Mouse (Mus musculus): Measurements from ENCODE around the gene Itgb1bp1. TPM values are rescaled to one million over a fixed set of nuclear protein-coding genes. Genes with fewer than 3 reads are reported as not detected.

Gene Itgb1bp1
- polyA plus RNA-seq, 1 experiment from 2014 or later = 45.7 TPM

- no peak for DNase-seq (ENCODE audit: low spot score)
- Histone ChIP-seq H3K27me3 (ENCODE audit: insufficient read depth, poor library complexity, severe bottlenecking) (no peaks in the 10 kb centered on the region), H3K4me3 (no peak overlapping the region), H3K36me3 (peaks cover 69% of the 10 kb centered on the region), H3K4me1 (replicated peaks) (peaks cover 13% of the 10 kb centered on the region), H3K27ac (no peak overlapping the region), H3K9me3 (no peaks in the 10 kb centered on the region)
- 94% methylated on average over 4 of the region's 4 CpGs for WGBS
These were observed 34.2 kb upstream of the Itgb1bp1 start for GRCm38 (mm10) chr12:21320317-21320716.

DNA sequence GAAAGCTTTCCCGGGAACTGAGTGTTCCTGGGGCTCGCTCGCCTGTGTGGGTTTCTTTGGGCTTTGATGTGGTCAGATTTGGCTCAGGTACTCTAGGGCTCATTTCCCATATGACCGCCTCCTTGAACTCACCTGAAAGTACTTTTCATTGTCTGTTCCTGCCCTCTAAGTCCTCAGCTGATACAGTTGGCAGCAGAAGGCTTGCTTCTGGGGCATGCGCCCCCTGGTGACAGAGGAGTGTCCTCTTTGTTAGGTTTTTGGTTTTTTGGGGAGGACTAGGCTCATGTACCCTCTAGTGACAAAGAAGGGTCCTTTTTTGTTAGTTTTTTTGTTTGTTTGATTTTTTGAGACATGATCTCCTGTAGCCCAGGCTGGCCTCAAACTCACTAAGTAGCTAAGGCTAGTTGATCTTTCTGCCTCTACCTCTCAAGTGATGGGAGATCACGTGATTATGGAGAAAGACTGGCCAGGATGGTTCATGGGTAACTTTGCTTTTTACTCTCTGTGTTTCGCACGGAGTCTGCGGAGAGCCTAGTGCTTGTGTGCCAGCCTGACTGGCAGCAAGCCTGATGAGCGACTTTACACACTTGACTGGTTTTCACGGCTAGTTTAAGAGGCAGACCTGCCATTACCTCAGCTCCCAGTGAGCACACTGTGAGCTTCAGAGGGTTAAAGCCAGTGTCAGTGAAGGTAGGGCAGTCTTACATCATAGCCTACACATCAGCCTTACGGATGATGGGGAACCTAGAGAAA is 32.2 kb upstream of the Itgb1bp1 start:
- Histone ChIP-seq H3K36me3 (peaks cover 71% of the 10 kb centered on the region), H3K9me3 (no peaks in the 10 kb centered on the region), H3K4me3 (no peak overlapping the region), H3K4me1 (replicated peaks) (peaks cover 13% of the 10 kb centered on the region), H3K27ac (no peak overlapping the region), H3K27me3 (ENCODE audit: insufficient read depth, poor library complexity, severe bottlenecking) (no peaks in the 10 kb centered on the region)
- 74% methylated on average over 12 of the region's 12 CpGs for WGBS
- DNase-seq (ENCODE audit: low spot score) = peak; percentile 66

- no peaks in the 10 kb centered on the region for H3K9me3 ChIP-seq
- WGBS = 48% methylated on average over 7 of the region's 7 CpGs
- DNase-seq (ENCODE audit: low spot score) = no peak
- peak overlapping the region; percentile 82 for H3K4me3 ChIP-seq
- H3K4me1 ChIP-seq (replicated peaks) = peaks cover 13% of the 10 kb centered on the region
- H3K27me3 ChIP-seq (ENCODE audit: insufficient read depth, poor library complexity, severe bottlenecking) = no peaks in the 10 kb centered on the region
- H3K36me3 ChIP-seq = peaks cover 71% of the 10 kb centered on the region
- H3K27ac ChIP-seq = peak overlapping the region; percentile 90
These were observed 30.8 kb upstream of the Itgb1bp1 start for GRCm38 (mm10) chr12:21316869-21317265.

DNA sequence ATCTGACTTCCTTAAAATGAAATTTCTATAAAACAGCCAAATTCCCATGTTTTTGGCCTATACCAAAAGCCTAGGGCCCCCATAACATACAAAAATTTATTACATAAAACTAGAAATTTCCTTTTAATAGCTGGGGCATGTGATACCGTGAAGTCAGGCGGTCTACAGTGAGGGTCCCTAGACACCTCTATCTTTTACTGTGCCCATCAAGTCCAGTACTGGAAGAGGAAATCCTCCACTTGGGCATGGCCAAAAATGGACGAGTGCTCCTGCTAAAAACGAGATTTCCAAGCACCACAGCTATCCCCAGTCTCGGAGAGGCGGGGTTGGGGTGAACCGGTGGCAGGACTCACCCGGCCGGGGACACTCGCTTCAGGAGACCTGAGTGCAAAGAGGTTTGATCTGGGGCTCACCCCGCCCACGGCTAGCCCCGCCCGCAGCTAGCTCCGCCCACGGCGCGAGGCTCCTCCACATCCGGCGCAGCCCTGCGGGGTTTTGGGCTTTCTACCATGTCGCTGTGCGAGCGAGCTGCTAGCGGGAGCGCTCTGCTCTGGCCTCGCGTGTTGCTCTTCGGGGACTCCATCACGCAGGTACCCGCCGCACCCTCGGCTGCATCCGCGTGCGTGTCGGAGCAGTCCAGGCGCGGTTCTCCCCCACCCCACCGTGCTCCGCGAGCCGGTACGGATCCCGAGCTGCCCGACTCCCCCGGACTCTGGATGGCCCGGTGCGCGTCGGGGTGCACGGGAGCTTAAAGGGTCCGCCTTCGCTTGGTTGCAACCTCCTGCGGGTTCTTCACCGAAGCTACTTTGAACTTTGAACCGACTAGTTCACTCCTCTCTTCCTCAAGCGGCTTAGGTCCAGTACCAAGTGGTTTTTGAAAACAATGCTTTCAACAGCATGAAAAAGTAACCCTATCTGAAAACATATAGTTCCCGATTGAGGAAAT is 30.1 kb upstream of the Itgb1bp1 start, which contains the start of gene Iah1:
Iah1 (plus strand) TSS at position 467 of the 946 bp plus-strand sequence.
- peaks cover 13% of the 10 kb centered on the region for H3K4me1 ChIP-seq (replicated peaks)
- H3K4me3 ChIP-seq = peak within 1 kb of the TSS; percentile 82
- H3K9me3 ChIP-seq = no peaks in the 10 kb centered on the region
- H3K36me3 ChIP-seq = peaks cover 71% of the 10 kb centered on the region
- WGBS = 3% methylated on average over 59 of the region's 59 CpGs
- DNase-seq (ENCODE audit: low spot score) = peak; percentile 86
- H3K27ac ChIP-seq = peak within 1 kb of the TSS; percentile 90
- H3K27me3 ChIP-seq (ENCODE audit: insufficient read depth, poor library complexity, severe bottlenecking) = no peaks in the 10 kb centered on the region

DNA sequence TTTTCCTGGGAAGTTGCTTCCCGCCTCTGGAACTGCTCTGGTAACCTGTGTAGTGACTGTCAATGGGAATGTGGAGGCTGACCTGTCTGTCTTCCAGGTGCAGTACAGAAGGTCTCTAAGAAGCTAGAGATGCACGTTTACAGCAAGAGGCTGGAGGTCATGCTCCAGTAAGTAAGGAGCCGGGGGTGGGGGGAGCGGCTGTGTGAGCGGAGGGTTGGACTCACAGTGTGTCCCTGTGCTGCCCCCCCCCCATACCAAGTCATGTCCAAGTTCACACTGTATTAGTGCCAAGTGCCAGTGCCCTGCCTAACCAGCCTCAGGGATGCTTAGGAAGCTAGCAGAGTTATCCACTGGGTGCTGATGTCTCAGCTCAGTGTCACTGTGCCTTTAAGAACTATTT is 26.1 kb upstream of the Itgb1bp1 start:
- no peaks in the 10 kb centered on the region for H3K27me3 ChIP-seq (ENCODE audit: insufficient read depth, poor library complexity, severe bottlenecking)
- no peak overlapping the region for H3K27ac ChIP-seq
- whole genome bisulfite sequencing = 88% methylated on average over 5 of the region's 5 CpGs
- H3K4me3 ChIP-seq = no peak overlapping the region
- H3K9me3 ChIP-seq = no peaks in the 10 kb centered on the region
- no peak for DNase-seq (ENCODE audit: low spot score)
- H3K36me3 ChIP-seq = peaks cover 84% of the 10 kb centered on the region
- peaks cover 11% of the 10 kb centered on the region for H3K4me1 ChIP-seq (replicated peaks)

DNA sequence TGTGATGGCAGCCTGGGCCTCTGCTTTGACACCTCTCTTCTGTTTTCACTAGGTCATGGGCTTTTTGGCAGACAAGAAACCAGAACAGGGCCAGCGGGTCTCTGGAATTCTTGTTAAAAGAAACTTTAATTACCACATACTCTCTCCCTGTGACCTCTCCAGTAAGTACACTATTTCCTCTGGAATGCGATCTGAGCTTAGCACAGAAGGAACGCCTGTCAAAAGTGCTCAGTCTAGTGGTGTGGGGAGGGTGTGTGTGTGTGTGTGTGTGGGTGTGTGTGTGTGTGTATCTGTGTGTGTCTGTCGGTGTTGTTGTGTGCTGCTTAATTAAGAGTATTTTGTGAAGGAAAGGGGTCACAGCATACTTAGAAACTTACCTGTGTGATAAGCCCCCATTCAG is 20.6 kb upstream of the Itgb1bp1 start:
- peaks cover 99% of the 10 kb centered on the region for H3K36me3 ChIP-seq
- H3K27me3 ChIP-seq (ENCODE audit: insufficient read depth, poor library complexity, severe bottlenecking) = no peaks in the 10 kb centered on the region
- no peaks in the 10 kb centered on the region for H3K4me1 ChIP-seq (replicated peaks)
- 92% methylated on average over 4 of the region's 4 CpGs for WGBS
- no peaks in the 10 kb centered on the region for H3K9me3 ChIP-seq
- no peak overlapping the region for H3K4me3 ChIP-seq
- no peak overlapping the region for H3K27ac ChIP-seq
- no peak for DNase-seq (ENCODE audit: low spot score)

DNA sequence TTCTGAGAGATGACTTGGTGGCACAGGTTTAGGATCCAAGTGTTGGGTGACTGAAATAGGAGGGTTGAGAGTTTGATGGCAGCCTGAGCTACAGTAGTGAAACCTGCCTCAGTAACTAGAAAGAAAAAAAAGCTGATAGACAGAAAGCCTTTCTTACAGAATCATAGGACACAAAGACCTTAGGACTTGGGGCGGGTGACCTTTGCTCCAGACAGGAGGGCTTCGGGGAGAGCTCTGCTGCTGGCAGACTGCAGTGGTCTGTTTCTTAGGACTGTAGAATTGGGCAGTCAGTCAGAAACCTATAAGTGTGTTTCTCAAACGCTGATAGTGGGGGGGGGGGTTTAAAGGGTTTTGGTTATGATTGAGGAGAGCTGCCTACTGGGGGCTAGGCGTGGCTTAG is 19.7 kb upstream of the Itgb1bp1 start:
- no peak for DNase-seq (ENCODE audit: low spot score)
- Histone ChIP-seq H3K4me3 (no peak overlapping the region), H3K4me1 (replicated peaks) (no peaks in the 10 kb centered on the region), H3K27me3 (ENCODE audit: insufficient read depth, poor library complexity, severe bottlenecking) (no peaks in the 10 kb centered on the region), H3K36me3 (peaks cover 99% of the 10 kb centered on the region), H3K27ac (no peak overlapping the region), H3K9me3 (no peaks in the 10 kb centered on the region)
- WGBS = 94% methylated on average over 4 of the region's 4 CpGs

DNA sequence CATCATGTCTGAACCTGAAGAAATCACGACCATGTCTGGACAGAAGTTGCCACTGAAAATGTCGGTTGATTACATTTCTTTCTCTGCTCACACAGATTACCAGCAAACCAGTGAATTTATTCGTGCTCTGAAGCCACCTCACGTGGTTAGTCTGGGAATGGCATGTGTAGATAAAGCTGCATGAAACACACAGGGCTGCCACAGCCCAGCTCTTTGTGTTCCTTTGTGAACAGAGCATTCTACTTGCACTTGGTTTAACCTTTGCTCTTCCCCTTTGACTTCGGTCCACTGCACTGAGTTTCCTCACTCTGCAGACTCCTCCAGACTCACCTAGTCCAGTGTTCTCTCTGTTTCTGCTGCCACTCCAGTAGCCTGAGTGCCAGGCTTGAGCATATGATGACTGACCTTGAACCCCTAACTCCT is 16.3 kb upstream of the Itgb1bp1 start:
- no peak overlapping the region for H3K4me3 ChIP-seq
- H3K9me3 ChIP-seq = no peaks in the 10 kb centered on the region
- H3K4me1 ChIP-seq (replicated peaks) = no peaks in the 10 kb centered on the region
- no peak overlapping the region for H3K27ac ChIP-seq
- WGBS = 83% methylated on average over 5 of the region's 5 CpGs
- peaks cover 98% of the 10 kb centered on the region for H3K36me3 ChIP-seq
- no peaks in the 10 kb centered on the region for H3K27me3 ChIP-seq (ENCODE audit: insufficient read depth, poor library complexity, severe bottlenecking)
- DNase-seq (ENCODE audit: low spot score) = no peak

DNA sequence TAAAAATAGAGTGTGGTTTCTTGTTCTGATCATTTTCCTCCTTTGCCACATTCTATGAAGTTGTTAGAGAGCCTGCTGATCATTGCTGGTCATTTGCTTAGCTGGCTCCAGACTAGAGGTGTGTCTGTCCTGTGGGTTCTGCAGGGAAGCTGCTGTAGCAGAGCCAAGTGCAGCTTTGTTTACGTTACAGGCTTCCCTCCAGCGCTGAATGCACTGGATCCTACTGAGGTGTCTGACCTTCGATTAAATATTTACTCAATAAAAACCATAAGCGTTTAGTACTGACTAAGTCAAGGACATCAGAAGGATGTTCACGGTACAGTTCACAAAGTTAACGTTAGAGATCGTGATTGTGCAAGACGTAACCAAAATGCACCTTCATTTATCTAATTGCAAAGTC is 15.8 kb upstream of the Itgb1bp1 start:
- H3K9me3 ChIP-seq = no peaks in the 10 kb centered on the region
- H3K4me3 ChIP-seq = no peak overlapping the region
- H3K27ac ChIP-seq = no peak overlapping the region
- WGBS = 94% methylated on average over 8 of the region's 8 CpGs
- H3K36me3 ChIP-seq = peaks cover 98% of the 10 kb centered on the region
- H3K27me3 ChIP-seq (ENCODE audit: insufficient read depth, poor library complexity, severe bottlenecking) = no peaks in the 10 kb centered on the region
- DNase-seq (ENCODE audit: low spot score) = no peak
- no peaks in the 10 kb centered on the region for H3K4me1 ChIP-seq (replicated peaks)

DNA sequence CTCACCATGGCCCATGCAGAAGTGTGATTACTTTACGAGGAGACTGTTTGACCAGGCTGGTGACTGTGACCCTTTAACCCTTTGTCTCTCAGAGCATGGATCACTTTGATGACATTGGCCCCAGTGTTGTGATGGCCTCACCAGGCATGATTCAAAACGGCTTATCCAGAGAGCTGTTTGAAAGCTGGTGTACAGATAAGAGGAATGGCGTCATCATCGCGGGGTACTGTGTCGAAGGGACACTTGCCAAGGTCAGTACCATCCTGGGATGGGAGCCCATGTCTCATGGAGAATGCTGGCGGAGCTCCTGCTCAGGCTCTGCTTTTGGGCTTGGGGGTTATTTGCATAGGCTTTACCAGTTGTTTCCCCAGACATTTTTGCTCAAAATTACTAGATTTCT is 15.2 kb upstream of the Itgb1bp1 start:
- H3K9me3 ChIP-seq = no peaks in the 10 kb centered on the region
- H3K27me3 ChIP-seq (ENCODE audit: insufficient read depth, poor library complexity, severe bottlenecking) = no peaks in the 10 kb centered on the region
- DNase-seq (ENCODE audit: low spot score) = no peak
- H3K4me1 ChIP-seq (replicated peaks) = no peaks in the 10 kb centered on the region
- H3K4me3 ChIP-seq = no peak overlapping the region
- 94% methylated on average over 7 of the region's 7 CpGs for whole genome bisulfite sequencing
- H3K27ac ChIP-seq = no peak overlapping the region
- peaks cover 98% of the 10 kb centered on the region for H3K36me3 ChIP-seq

GRCm38 (mm10) chr12:21298856-21299255 is 12.8 kb upstream of the Itgb1bp1 start:
- Histone ChIP-seq H3K4me3 (no peak overlapping the region), H3K9me3 (no peaks in the 10 kb centered on the region), H3K27me3 (ENCODE audit: insufficient read depth, poor library complexity, severe bottlenecking) (no peaks in the 10 kb centered on the region), H3K36me3 (peaks cover 99% of the 10 kb centered on the region), H3K4me1 (replicated peaks) (no peaks in the 10 kb centered on the region), H3K27ac (no peak overlapping the region)
- 93% methylated on average over 11 of the region's 11 CpGs for WGBS
- no peak for DNase-seq (ENCODE audit: low spot score)

DNA sequence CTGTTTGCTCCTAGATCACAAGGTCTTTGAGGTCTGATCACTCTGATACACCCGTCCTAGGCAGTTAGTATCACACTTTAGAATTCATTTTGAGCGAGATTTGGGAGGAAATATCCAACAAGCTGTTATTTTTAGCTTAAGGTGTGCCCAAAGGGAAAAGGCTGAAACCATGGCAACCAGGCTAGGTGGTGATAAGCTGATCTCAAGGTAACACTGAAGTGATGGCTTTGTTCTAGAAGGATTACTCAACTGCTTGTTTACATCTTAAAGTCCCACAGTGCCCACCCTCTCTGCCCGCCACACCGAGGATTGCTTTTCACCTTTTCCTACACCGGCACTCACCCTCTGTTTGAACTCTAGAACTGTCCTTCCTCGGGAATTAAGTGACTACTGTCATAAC is 3.6 kb upstream of the Itgb1bp1 start:
- H3K4me3 ChIP-seq = no peak overlapping the region
- no peaks in the 10 kb centered on the region for H3K9me3 ChIP-seq
- H3K27ac ChIP-seq = no peak overlapping the region
- DNase-seq (ENCODE audit: low spot score) = no peak
- peaks cover 17% of the 10 kb centered on the region for H3K4me1 ChIP-seq (replicated peaks)
- 90% methylated on average over 6 of the region's 6 CpGs for WGBS
- peaks cover 60% of the 10 kb centered on the region for H3K36me3 ChIP-seq
- no peaks in the 10 kb centered on the region for H3K27me3 ChIP-seq (ENCODE audit: insufficient read depth, poor library complexity, severe bottlenecking)

All from hindbrain, embryonic 10.5 days (tissue).